Mouse (Mus musculus) thymus, postnatal 10 days (tissue): ENCODE measurements around the gene Fam90a1b.
"Not testable (repeated sequence)": the region's sequence is repeated elsewhere in the genome, so short reads cannot be mapped to it uniquely, and the experiment has no call there.

Source experiments
- DNase-seq, 2 experiments: peaks; one replicate each; pipeline ENCODE4 v3.0.0; 2021; ENCODE audit warnings: low spot score in 2 of 2

Gene Fam90a1b

GRCm38 (mm10) chrX:94366670-94367241 lies at the start of gene Fam90a1b, which contains the start of gene Apoo:
TSS of gene Fam90a1b (minus strand) at chrX:94366777.
TSS of gene Apoo (plus strand) at chrX:94367117.
- DNase-seq = peak; percentile 91 to 93

- DNase-seq = no peak
These were observed 42.4 kb upstream of the Fam90a1b start for GRCm38 (mm10) chrX:94408975-94409374.

GRCm38 (mm10) chrX:94378734-94379133 lies 12.2 kb upstream of the Fam90a1b start:
- no peak for DNase-seq

GRCm38 (mm10) chrX:94367248-94367647 lies 671 bp upstream of the Fam90a1b start:
- peak in 1 of 2 experiments; percentile 7 for DNase-seq

- peak in 1 of 2 experiments; percentile 2 for DNase-seq
These were observed 548 bp downstream of the Fam90a1b start for GRCm38 (mm10) chrX:94366029-94366428.

- DNase-seq = no peak
These were observed 1.1 kb downstream of the Fam90a1b start for GRCm38 (mm10) chrX:94365381-94365925.

GRCm38 (mm10) chrX:94343638-94344037 lies 22.9 kb downstream of the Fam90a1b start:
- DNase-seq = not testable (repeated sequence)

- DNase-seq = no peak
These were observed 45.3 kb downstream of the Fam90a1b start for GRCm38 (mm10) chrX:94321036-94321902.
